Mouse (Mus musculus) heart, postnatal 0 days (tissue): ENCODE results near the gene Smarce1. TPM values are rescaled to one million over a fixed set of nuclear protein-coding genes. Genes with fewer than 3 reads are reported as not detected.

ENCODE experiments used
- ATAC-seq: fragments of 200-750 bp; cut with Nextera tagmentation; 2 replicates; pipeline ENCODE4 v1.8.0; 2017; ENCODE audit warnings: low read depth, moderate number of reproducible peaks, moderate library complexity; ENCODE audit not compliant: insufficient read depth
- DNase-seq: peaks from one replicate; pipeline ENCODE4 v3.0.0-alpha.2; 2016; ENCODE audit warnings: low spot score
- H3K27ac ChIP-seq: fragments of 300-500 bp; sonication (generic); 2 replicates; pipeline ENCODE4 v1.5.1; 2014; ENCODE audit warnings: low read depth, mild to moderate bottlenecking
- H3K27me3 ChIP-seq: fragments of 300-500 bp; sonication (generic); 2 replicates; pipeline ENCODE4 v1.6.1; 2014; ENCODE audit warnings: low read length, mixed read lengths; ENCODE audit not compliant: control insufficient read depth, insufficient read depth
- H3K36me3 ChIP-seq: fragments of 300-500 bp; sonication (generic); replicated peaks from 2 replicates; pipeline ENCODE4 v1.6.1; 2014; ENCODE audit warnings: low read length, mixed read lengths; ENCODE audit not compliant: control insufficient read depth, insufficient read depth
- H3K4me1 ChIP-seq: fragments of 300-500 bp; sonication (generic); 2 replicates; pipeline ENCODE4 v1.6.1; 2014; ENCODE audit warnings: antibody characterized with exemption; ENCODE audit not compliant: control insufficient read depth, insufficient read depth
- H3K4me2 ChIP-seq: fragments of 300-500 bp; sonication (generic); 2 replicates; pipeline ENCODE4 v1.6.1; 2014; ENCODE audit warnings: low read depth, mild to moderate bottlenecking, low read length, moderate library complexity
- H3K4me3 ChIP-seq: fragments of 300-500 bp; sonication (generic); 2 replicates; pipeline ENCODE4 v1.5.1; 2014; ENCODE audit warnings: low read depth, low read length
- H3K9ac ChIP-seq: fragments of 300-500 bp; sonication (generic); replicated peaks from 2 replicates; pipeline ENCODE4 v1.6.1; 2014; ENCODE audit warnings: low read depth, low read length, mixed read lengths
- H3K9me3 ChIP-seq: fragments of 300-500 bp; sonication (generic); replicated peaks from 2 replicates; pipeline ENCODE4 v1.6.1; 2016; ENCODE audit warnings: low read length; ENCODE audit not compliant: control insufficient read depth
- CTCF ChIP-seq: IDR thresholded peaks from 2 replicates; pipeline ENCODE4 v1.5.1; 2016; ENCODE audit warnings: antibody characterized with exemption, control low read depth, low read depth
- EP300 ChIP-seq: IDR thresholded peaks from 2 replicates; pipeline ENCODE4 v1.6.1; 2016; ENCODE audit warnings: antibody characterized with exemption, low read depth
- WGBS: fragments of 180-500 bp; shearing (Covaris S2); extraction: QIAGEN DNeasy Blood & Tissue Kit; methylation state at CpG from one replicate; pipeline ENCODE4 v1.1.7; 2014; 5-methylcytosine and 5-hydroxymethylcytosine counted together
- polyA plus RNA-seq: library from polyadenylated mRNA; unstranded; fragments of >200 nt; fragmentation: Nextera tagmentation; extraction: Ambion mirVana; gene quantifications from 2 replicates; pipeline ENCODE4 v1.2.1, GENCODE M21; 2015
- total RNA-seq: library from RNA; depleted of rRNA; stranded (reverse); fragments of >200 nt; gene quantifications from 2 replicates; pipeline ENCODE4 v1.2.3, GENCODE M21; 2014; ENCODE audit warnings: low replicate concordance

Smarce1 gene
- total and polyA plus RNA-seq, 2 experiments from 2014 or later = 96.9 to 126 TPM

GRCm38 (mm10) chr11:99169438-99169837, 61.4 kb downstream of the Smarce1 start:
- no peaks in the 10 kb centered on the region for H3K27me3 ChIP-seq
- H3K9me3 ChIP-seq = no peaks in the 10 kb centered on the region
- no peak for ATAC-seq
- H3K4me2 ChIP-seq = no peak overlapping the region
- no peak for DNase-seq
- no peak overlapping the region for H3K4me3 ChIP-seq
- no peaks in the 10 kb centered on the region for H3K36me3 ChIP-seq
- TF ChIP-seq CTCF (no peak), EP300 (no peak)
- no peak overlapping the region for H3K9ac ChIP-seq
- 83% methylated on average over 2 of the region's 2 CpGs for WGBS
- no peaks in the 10 kb centered on the region for H3K4me1 ChIP-seq
- H3K27ac ChIP-seq = no peak overlapping the region

GRCm38 (mm10) chr11:99168030-99168474, 62.8 kb downstream of the Smarce1 start:
- no peak overlapping the region for H3K4me3 ChIP-seq
- H3K36me3 ChIP-seq = no peaks in the 10 kb centered on the region
- DNase-seq = no peak
- H3K9ac ChIP-seq = no peak overlapping the region
- WGBS = 64% methylated on average over 12 of the region's 12 CpGs
- TF ChIP-seq EP300 = no peak
- TF ChIP-seq CTCF = no peak
- no peak for ATAC-seq
- no peaks in the 10 kb centered on the region for H3K4me1 ChIP-seq
- H3K9me3 ChIP-seq = no peaks in the 10 kb centered on the region
- H3K4me2 ChIP-seq = no peak overlapping the region
- no peak overlapping the region for H3K27ac ChIP-seq
- H3K27me3 ChIP-seq = no peaks in the 10 kb centered on the region

- Histone ChIP-seq H3K4me2 (no peak overlapping the region), H3K36me3 (no peaks in the 10 kb centered on the region), H3K4me1 (no peaks in the 10 kb centered on the region), H3K4me3 (no peak overlapping the region), H3K27me3 (no peaks in the 10 kb centered on the region), H3K9ac (no peak overlapping the region), H3K9me3 (no peaks in the 10 kb centered on the region), H3K27ac (no peak overlapping the region)
- WGBS = 83% methylated on average over 7 of the region's 7 CpGs
- DNase-seq = no peak
- no peak for TF ChIP-seq EP300
- TF ChIP-seq CTCF = no peak
- no peak for ATAC-seq
These were observed 63.2 kb downstream of the Smarce1 start for GRCm38 (mm10) chr11:99167576-99167975.

GRCm38 (mm10) chr11:99166241-99166640, 64.6 kb downstream of the Smarce1 start:
- Histone ChIP-seq H3K27me3 (no peaks in the 10 kb centered on the region), H3K4me1 (no peaks in the 10 kb centered on the region), H3K9me3 (no peaks in the 10 kb centered on the region), H3K36me3 (no peaks in the 10 kb centered on the region), H3K9ac (no peak overlapping the region), H3K27ac (peak overlapping the region; percentile 4; the same call in 1 of the 2 replicates), H3K4me2 (no peak overlapping the region), H3K4me3 (no peak overlapping the region)
- WGBS = 91% methylated on average over 7 of the region's 7 CpGs
- TF ChIP-seq EP300 (no peak), CTCF (no peak)
- DNase-seq (no peak), ATAC-seq (no peak)

- TF ChIP-seq EP300 (no peak), CTCF (no peak)
- H3K9ac ChIP-seq = no peak overlapping the region
- no peak overlapping the region for H3K4me2 ChIP-seq
- ATAC-seq (no peak), DNase-seq (no peak)
- H3K9me3 ChIP-seq = no peaks in the 10 kb centered on the region
- H3K4me1 ChIP-seq = no peaks in the 10 kb centered on the region
- H3K36me3 ChIP-seq = no peaks in the 10 kb centered on the region
- no peak overlapping the region for H3K27ac ChIP-seq
- WGBS = 70% methylated on average over 11 of the region's 11 CpGs
- no peak overlapping the region for H3K4me3 ChIP-seq
- H3K27me3 ChIP-seq = no peaks in the 10 kb centered on the region
These were observed 65.6 kb downstream of the Smarce1 start for GRCm38 (mm10) chr11:99165031-99165752.
